Mouse (Mus musculus) hindbrain, embryonic 14.5 days (tissue): ENCODE measurements around the gene Reep6. TPM values are rescaled to one million over a fixed set of nuclear protein-coding genes. Genes with fewer than 3 reads are reported as not detected.
A peak's percentile ranks its signal among the peaks of the same experiment; 100 is the strongest.

Experiments used
- ATAC-seq: fragments of 200-750 bp; cut with Nextera tagmentation; 2 replicates; pipeline ENCODE4 v1.8.0; 2017; ENCODE audit warnings: moderate number of reproducible peaks, mild to moderate bottlenecking, moderate TSS enrichment, moderate library complexity; ENCODE audit not compliant: low FRiP score
- DNase-seq: peaks from one replicate; pipeline ENCODE4 v3.0.0-alpha.2; 2015; ENCODE audit warnings: low spot score
- H3K27ac ChIP-seq: fragments of 300-500 bp; sonication (generic); 2 replicates; pipeline ENCODE4 v1.5.1; 2014; ENCODE audit warnings: mild to moderate bottlenecking, moderate library complexity
- H3K27me3 ChIP-seq: fragments of 300-500 bp; sonication (generic); 2 replicates; pipeline ENCODE4 v1.6.1; 2014; ENCODE audit warnings: mild to moderate bottlenecking, low read length, mixed read lengths; ENCODE audit not compliant: control insufficient read depth, insufficient read depth
- H3K36me3 ChIP-seq: fragments of 300-500 bp; sonication (generic); replicated peaks from 2 replicates; pipeline ENCODE4 v1.6.1; 2014; ENCODE audit not compliant: control insufficient read depth, insufficient read depth
- H3K4me1 ChIP-seq: fragments of 300-500 bp; sonication (generic); replicated peaks from 2 replicates; pipeline ENCODE4 v1.6.1; 2014; ENCODE audit warnings: antibody characterized with exemption, low read length, mixed read lengths; ENCODE audit not compliant: control insufficient read depth, insufficient read depth
- H3K4me2 ChIP-seq: fragments of 300-500 bp; sonication (generic); replicated peaks from 2 replicates; pipeline ENCODE4 v1.6.1; 2014; ENCODE audit warnings: mild to moderate bottlenecking, moderate library complexity
- H3K4me3 ChIP-seq: fragments of 300-500 bp; sonication (generic); replicated peaks from 2 replicates; pipeline ENCODE4 v1.5.1; 2014; ENCODE audit warnings: mild to moderate bottlenecking, low read length
- H3K9ac ChIP-seq: fragments of 300-500 bp; sonication (generic); 2 replicates; pipeline ENCODE4 v1.6.1; 2014
- H3K9me3 ChIP-seq: fragments of 300-500 bp; sonication (generic); 2 replicates; pipeline ENCODE4 v1.6.1; 2016; ENCODE audit warnings: low read length; ENCODE audit not compliant: control insufficient read depth
- WGBS: fragments of 180-500 bp; shearing (Covaris S2); extraction: QIAGEN DNeasy Blood & Tissue Kit; methylation state at CpG from one replicate; pipeline ENCODE4 v1.1.7; 2014; 5-methylcytosine and 5-hydroxymethylcytosine counted together
- polyA plus RNA-seq: library from polyadenylated mRNA; unstranded; fragments of >200 nt; fragmentation: Nextera tagmentation; extraction: Ambion mirVana; gene quantifications from 2 replicates; pipeline ENCODE4 v1.2.1, GENCODE M21; 2014

Gene Reep6
- polyA plus RNA-seq, 1 experiment from 2014 or later: 5.8 TPM

- Histone ChIP-seq H3K36me3 (peaks cover 43% of the 10 kb centered on the region), H3K4me3 (peak overlapping the region; percentile 52), H3K4me1 (peaks cover 65% of the 10 kb centered on the region), H3K9ac (peak overlapping the region; percentile 96), H3K27ac (peak overlapping the region; percentile 96), H3K9me3 (no peaks in the 10 kb centered on the region), H3K4me2 (peak overlapping the region; percentile 95), H3K27me3 (no peaks in the 10 kb centered on the region)
- ATAC-seq (peak; percentile 83), DNase-seq (peak; percentile 79)
- WGBS: 9% methylated on average over 11 of the region's 11 CpGs
Observed at GRCm38 (mm10) chr10:80300672-80301181, 29.0 kb upstream of the Reep6 start.

DNA sequence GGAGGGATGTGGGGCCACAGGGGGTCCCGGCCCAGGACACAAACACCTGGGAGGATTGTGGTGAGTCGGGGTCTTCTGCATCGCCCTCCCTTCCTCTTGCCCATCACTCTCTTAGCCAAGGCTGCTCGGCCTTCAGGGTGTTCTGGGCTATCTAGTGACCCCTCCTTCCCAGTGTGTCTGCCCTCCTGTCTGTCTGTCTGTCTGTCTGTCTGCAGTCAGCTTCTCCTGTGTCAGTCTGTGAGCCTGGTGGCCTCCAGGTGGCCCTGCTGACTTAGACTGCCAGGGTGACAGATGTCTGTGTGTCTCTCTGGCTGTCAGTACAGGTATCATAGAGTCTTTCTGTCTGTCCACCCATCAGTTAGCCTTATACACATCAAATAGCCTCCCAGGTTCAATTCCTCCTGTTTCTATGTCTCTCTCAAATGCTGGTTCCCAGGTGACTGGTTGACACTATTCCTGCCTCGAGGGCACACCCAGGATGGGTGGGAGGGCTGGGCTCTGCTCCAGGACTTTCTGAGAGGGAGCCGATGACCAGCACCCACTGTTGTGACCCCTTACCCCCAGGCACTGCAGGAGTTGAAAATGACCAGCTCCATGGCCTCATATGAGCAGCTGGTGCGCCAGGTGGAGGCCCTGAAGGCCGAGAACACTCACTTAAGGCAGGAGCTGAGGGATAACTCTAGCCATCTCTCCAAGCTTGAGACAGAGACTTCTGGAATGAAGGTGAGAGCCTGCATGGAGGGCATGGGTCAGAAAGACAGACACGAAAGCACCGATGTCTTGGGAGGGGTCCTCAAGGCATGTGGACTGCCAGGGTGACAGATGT is 28.3 kb upstream of the Reep6 start:
- H3K9me3 ChIP-seq: no peaks in the 10 kb centered on the region
- H3K4me1 ChIP-seq: peaks cover 63% of the 10 kb centered on the region
- H3K4me3 ChIP-seq: peak overlapping the region; percentile 52
- H3K4me2 ChIP-seq: peak overlapping the region; percentile 95
- ATAC-seq: peak; percentile 5; the same call in 1 of the 2 replicates
- peak overlapping the region; percentile 96 for H3K9ac ChIP-seq
- no peaks in the 10 kb centered on the region for H3K27me3 ChIP-seq
- H3K27ac ChIP-seq: peak overlapping the region; percentile 96
- DNase-seq: no peak
- peaks cover 50% of the 10 kb centered on the region for H3K36me3 ChIP-seq
- 47% methylated on average over 10 of the region's 10 CpGs for WGBS

DNA sequence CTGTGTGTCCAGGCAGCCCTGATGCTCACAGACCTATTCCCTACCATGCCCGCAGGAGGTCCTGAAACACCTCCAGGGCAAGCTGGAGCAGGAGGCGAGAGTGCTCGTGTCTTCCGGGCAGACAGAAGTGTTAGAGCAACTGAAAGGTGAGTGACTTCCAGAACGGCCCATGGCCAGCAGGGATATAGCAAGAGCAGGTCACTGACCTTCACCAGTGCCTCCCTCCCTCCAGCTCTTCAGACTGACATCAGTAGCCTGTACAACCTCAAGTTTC is 27.7 kb upstream of the Reep6 start:
- Histone ChIP-seq H3K27ac (peak overlapping the region; percentile 96), H3K4me2 (peak overlapping the region; percentile 95), H3K27me3 (no peaks in the 10 kb centered on the region), H3K9ac (peak overlapping the region; percentile 96), H3K36me3 (peaks cover 56% of the 10 kb centered on the region), H3K4me1 (peaks cover 57% of the 10 kb centered on the region), H3K4me3 (peak overlapping the region; percentile 52), H3K9me3 (no peaks in the 10 kb centered on the region)
- 52% methylated on average over 5 of the region's 5 CpGs for whole genome bisulfite sequencing
- no peak for ATAC-seq
- DNase-seq: no peak

- Histone ChIP-seq H3K27me3 (no peaks in the 10 kb centered on the region), H3K4me3 (peak overlapping the region; percentile 52), H3K9me3 (no peaks in the 10 kb centered on the region), H3K36me3 (peaks cover 60% of the 10 kb centered on the region), H3K4me2 (peak overlapping the region; percentile 95), H3K9ac (peak overlapping the region; percentile 96), H3K27ac (peak overlapping the region; percentile 96), H3K4me1 (peaks cover 53% of the 10 kb centered on the region)
- WGBS: 4% methylated on average over 9 of the region's 9 CpGs
- peak; percentile 7; the same call in 1 of the 2 replicates for ATAC-seq
- peak; percentile 67 for DNase-seq
Observed at GRCm38 (mm10) chr10:80302471-80302881, 27.3 kb upstream of the Reep6 start.

- DNase-seq (no peak), ATAC-seq (no peak)
- H3K27ac ChIP-seq: no peak overlapping the region
- peaks cover 80% of the 10 kb centered on the region for H3K36me3 ChIP-seq
- H3K27me3 ChIP-seq: no peaks in the 10 kb centered on the region
- 32% methylated on average over 12 of the region's 12 CpGs for WGBS
- peak overlapping the region; percentile 36 for H3K4me2 ChIP-seq
- H3K4me3 ChIP-seq: no peak overlapping the region
- no peaks in the 10 kb centered on the region for H3K9me3 ChIP-seq
- H3K4me1 ChIP-seq: peaks cover 40% of the 10 kb centered on the region
- peak overlapping the region; percentile 37; the same call in 1 of the 2 replicates for H3K9ac ChIP-seq
Observed at GRCm38 (mm10) chr10:80304458-80304857, 25.3 kb upstream of the Reep6 start.

DNA sequence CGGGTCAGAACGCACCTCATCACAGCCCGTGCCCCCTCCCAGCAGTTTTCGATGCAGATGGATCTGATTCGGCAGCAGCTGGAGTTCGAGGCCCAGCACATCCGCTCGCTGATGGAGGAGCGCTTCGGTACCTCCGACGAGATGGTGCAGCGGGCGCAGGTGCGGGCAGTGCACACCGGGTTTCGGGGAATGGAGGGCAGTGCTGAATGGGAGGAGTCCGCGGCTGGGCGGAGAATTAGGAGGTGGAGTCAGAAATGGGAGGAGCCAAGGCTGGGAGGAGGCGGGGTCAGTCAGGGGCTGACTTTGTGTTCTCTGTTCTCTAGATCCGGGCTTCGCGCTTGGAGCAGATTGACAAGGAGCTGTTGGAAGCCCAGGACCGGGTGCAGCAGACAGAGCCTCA is 24.9 kb upstream of the Reep6 start:
- Histone ChIP-seq H3K36me3 (peaks cover 84% of the 10 kb centered on the region), H3K4me1 (peaks cover 40% of the 10 kb centered on the region), H3K9me3 (no peaks in the 10 kb centered on the region), H3K9ac (peak overlapping the region; percentile 37; the same call in 1 of the 2 replicates), H3K4me2 (peak overlapping the region; percentile 36), H3K27me3 (no peaks in the 10 kb centered on the region), H3K27ac (no peak overlapping the region), H3K4me3 (no peak overlapping the region)
- 21% methylated on average over 25 of the region's 25 CpGs for WGBS
- DNase-seq (no peak), ATAC-seq (no peak)

GRCm38 (mm10) chr10:80311560-80311959 is 18.2 kb upstream of the Reep6 start:
- Histone ChIP-seq H3K9me3 (no peaks in the 10 kb centered on the region), H3K9ac (no peak overlapping the region), H3K36me3 (peaks cover 100% of the 10 kb centered on the region), H3K4me2 (no peak overlapping the region), H3K4me3 (no peak overlapping the region), H3K27me3 (no peaks in the 10 kb centered on the region), H3K4me1 (no peaks in the 10 kb centered on the region), H3K27ac (no peak overlapping the region)
- ATAC-seq (no peak), DNase-seq (no peak)
- 89% methylated on average over 16 of the region's 16 CpGs for WGBS

GRCm38 (mm10) chr10:80312586-80313504 is 16.9 kb upstream of the Reep6 start:
- DNase-seq (no peak), ATAC-seq (no peak)
- no peak overlapping the region for H3K4me3 ChIP-seq
- WGBS: 67% methylated on average over 54 of the region's 54 CpGs
- H3K4me1 ChIP-seq: no peaks in the 10 kb centered on the region
- H3K27ac ChIP-seq: no peak overlapping the region
- peaks cover 100% of the 10 kb centered on the region for H3K36me3 ChIP-seq
- no peaks in the 10 kb centered on the region for H3K9me3 ChIP-seq
- no peak overlapping the region for H3K9ac ChIP-seq
- no peak overlapping the region for H3K4me2 ChIP-seq
- H3K27me3 ChIP-seq: no peaks in the 10 kb centered on the region

- no peak overlapping the region for H3K9ac ChIP-seq
- no peaks in the 10 kb centered on the region for H3K4me1 ChIP-seq
Observed at GRCm38 (mm10) chr10:80313627-80314201, 16.0 kb upstream of the Reep6 start.

More at GRCm38 (mm10) chr10:80313627-80314201, 16.0 kb upstream of the Reep6 start:
- Histone ChIP-seq H3K36me3 (peaks cover 100% of the 10 kb centered on the region), H3K4me2 (no peak overlapping the region), H3K27ac (no peak overlapping the region), H3K27me3 (no peaks in the 10 kb centered on the region), H3K4me3 (no peak overlapping the region), H3K9me3 (no peaks in the 10 kb centered on the region)
- ATAC-seq (no peak), DNase-seq (no peak)
- WGBS: 59% methylated on average over 20 of the region's 20 CpGs
